Mouse (Mus musculus): ENCODE measurements around the gene Eef1akmt4.
A peak's percentile ranks its signal among the peaks of the same experiment; 100 is the strongest.
"Not testable (repeated sequence)": the region's sequence is repeated elsewhere in the genome, so short reads cannot be mapped to it uniquely, and the experiment has no call there.

Gene Eef1akmt4

GRCm38 (mm10) chr16:20623211-20623610, 11.8 kb downstream of the Eef1akmt4 start:
- no peak for DNase-seq (ENCODE audit: low read depth, low spot score)

- DNase-seq (ENCODE audit: low read depth, low spot score), result no peak
Observed at GRCm38 (mm10) chr16:20628871-20629391, 17.5 kb downstream of the Eef1akmt4 start.

- peak; percentile 58 for DNase-seq (ENCODE audit: low read depth, low spot score)
Observed at GRCm38 (mm10) chr16:20629731-20630634, 18.6 kb downstream of the Eef1akmt4 start, which contains the start of gene Ece2. TSS of gene Ece2 (plus strand) at chr16:20629828.

GRCm38 (mm10) chr16:20637410-20637809, 26.0 kb downstream of the Eef1akmt4 start:
- no peak for DNase-seq (ENCODE audit: low read depth, low spot score)

GRCm38 (mm10) chr16:20638367-20638766, 27.0 kb downstream of the Eef1akmt4 start:
- no peak for DNase-seq (ENCODE audit: low read depth, low spot score)

- DNase-seq (ENCODE audit: low read depth, low spot score), result peak; percentile 72
Observed at GRCm38 (mm10) chr16:20642161-20642560, 30.8 kb downstream of the Eef1akmt4 start.

- no peak for DNase-seq (ENCODE audit: low read depth, low spot score)
Observed at GRCm38 (mm10) chr16:20643911-20644310, 32.5 kb downstream of the Eef1akmt4 start.

GRCm38 (mm10) chr16:20651076-20651946, 39.9 kb downstream of the Eef1akmt4 start, which contains the start of gene Psmd2:
TSS of gene Psmd2 (plus strand) at chr16:20651652.
- DNase-seq (ENCODE audit: low read depth, low spot score), result peak; percentile 98

- no peak for DNase-seq (ENCODE audit: low read depth, low spot score)
Observed at GRCm38 (mm10) chr16:20651947-20652310, 40.5 kb downstream of the Eef1akmt4 start.

- no peak for DNase-seq (ENCODE audit: low read depth, low spot score)
Observed at GRCm38 (mm10) chr16:20653315-20653714, 41.9 kb downstream of the Eef1akmt4 start.

- no peak for DNase-seq (ENCODE audit: low read depth, low spot score)
Observed at GRCm38 (mm10) chr16:20657661-20658060, 46.3 kb downstream of the Eef1akmt4 start.

GRCm38 (mm10) chr16:20668013-20668412, 56.6 kb downstream of the Eef1akmt4 start, which contains the start of gene Eif4g1:
TSS of gene Eif4g1 (plus strand) at chr16:20668313.
- not testable (repeated sequence) for DNase-seq (ENCODE audit: low read depth, low spot score)
